Mouse (Mus musculus) kidney, postnatal 10 days (tissue): ENCODE measurements around the gene Pigq.

Experiments
- DNase-seq: peaks from one replicate; pipeline ENCODE4 v3.0.0; 2021; ENCODE audit warnings: mixed read lengths

Gene Pigq

GRCm38 (mm10) chr17:25880913-25881641 lies 63.7 kb downstream of the Pigq start:
- no peak for DNase-seq

GRCm38 (mm10) chr17:25880196-25880910 lies 64.4 kb downstream of the Pigq start, which contains the start of gene Wfikkn1:
TSS of gene Wfikkn1 (minus strand) at chr17:25880858.
- no peak for DNase-seq

GRCm38 (mm10) chr17:25879750-25880149 lies 65.0 kb downstream of the Pigq start:
- DNase-seq = no peak

- DNase-seq = peak; percentile 73
Measured at GRCm38 (mm10) chr17:25879261-25879660, 65.5 kb downstream of the Pigq start.

- DNase-seq = no peak
Measured at GRCm38 (mm10) chr17:25878611-25879180, 66.0 kb downstream of the Pigq start.

- DNase-seq = no peak
Measured at GRCm38 (mm10) chr17:25877741-25878610, 66.8 kb downstream of the Pigq start.

GRCm38 (mm10) chr17:25877025-25877424 lies 67.7 kb downstream of the Pigq start:
- DNase-seq = no peak
